Mouse (Mus musculus): ENCODE measurements around the gene Gtf2ird1.
"Not testable (repeated sequence)": the region's sequence is repeated elsewhere in the genome, so short reads cannot be mapped to it uniquely, and the experiment has no call there.

DNA sequence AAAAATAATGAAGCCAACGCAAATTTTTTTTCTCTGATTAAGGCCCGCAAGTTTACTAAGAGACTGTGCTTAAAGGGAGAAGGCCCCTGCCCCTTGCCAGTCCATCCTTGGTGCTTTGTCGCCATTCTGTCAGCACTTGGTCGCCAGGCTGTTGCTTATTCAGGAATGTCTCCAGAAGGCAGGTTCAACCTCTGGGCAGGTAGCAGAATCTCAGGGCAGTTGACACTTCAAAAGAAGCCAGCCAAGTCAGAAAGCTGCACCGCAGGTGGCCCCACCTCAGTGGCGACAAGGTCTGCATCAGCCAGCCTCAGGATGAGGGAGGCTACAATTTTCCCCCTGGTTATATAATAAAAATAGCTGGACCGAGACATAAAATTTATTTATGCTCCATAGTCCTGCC, 19.2 kb upstream of the Gtf2ird1 start:
- TF ChIP-seq CTCF (IDR thresholded peaks at IDR 0.05; ENCODE audit: low read depth, low read length); POLR2A (IDR thresholded peaks at IDR 0.05; ENCODE audit: extremely low read depth, insufficient read depth, low read length): not testable (repeated sequence)
